Mouse (Mus musculus) cerebellum, adult (tissue): ENCODE results near the gene Grap2.

Source experiments
- ATAC-seq: cut with Nextera tagmentation; 2 replicates; pipeline ENCODE4 v1.9.2; 2017; ENCODE audit warnings: mild to moderate bottlenecking, moderate library complexity, mixed read lengths; ENCODE audit not compliant: insufficient number of reproducible peaks, low FRiP score, low TSS enrichment

Grap2 gene

GRCm38 (mm10) chr15:80572291-80572690, at the start of gene Grap2:
Grap2 (plus strand) TSS chr15:80572594.
- ATAC-seq: no peak

- no peak for ATAC-seq
Measured at GRCm38 (mm10) chr15:80529955-80530869, 42.2 kb upstream of the Grap2 start.

- no peak for ATAC-seq
Measured at GRCm38 (mm10) chr15:80531026-80531425, 41.4 kb upstream of the Grap2 start.

GRCm38 (mm10) chr15:80532281-80533072, 39.9 kb upstream of the Grap2 start:
- ATAC-seq: no peak

GRCm38 (mm10) chr15:80533274-80533673, 39.1 kb upstream of the Grap2 start:
- no peak for ATAC-seq

GRCm38 (mm10) chr15:80536051-80536450, 36.3 kb upstream of the Grap2 start:
- no peak for ATAC-seq

- ATAC-seq: no peak
Measured at GRCm38 (mm10) chr15:80538075-80538474, 34.3 kb upstream of the Grap2 start.

- no peak for ATAC-seq
Measured at GRCm38 (mm10) chr15:80538671-80539340, 33.6 kb upstream of the Grap2 start.

- no peak for ATAC-seq
Measured at GRCm38 (mm10) chr15:80544115-80544514, 28.3 kb upstream of the Grap2 start.

GRCm38 (mm10) chr15:80545430-80545829, 27.0 kb upstream of the Grap2 start:
- no peak for ATAC-seq

- ATAC-seq: no peak
Measured at GRCm38 (mm10) chr15:80554860-80555822, 17.3 kb upstream of the Grap2 start.

- no peak for ATAC-seq
Measured at GRCm38 (mm10) chr15:80556021-80556420, 16.4 kb upstream of the Grap2 start.

GRCm38 (mm10) chr15:80557745-80558144, 14.6 kb upstream of the Grap2 start:
- ATAC-seq: no peak

- no peak for ATAC-seq
Measured at GRCm38 (mm10) chr15:80559534-80559933, 12.9 kb upstream of the Grap2 start.

- ATAC-seq: no peak
Measured at GRCm38 (mm10) chr15:80559978-80560377, 12.4 kb upstream of the Grap2 start.

- ATAC-seq: no peak
Measured at GRCm38 (mm10) chr15:80560646-80561580, 11.5 kb upstream of the Grap2 start.

- no peak for ATAC-seq
Measured at GRCm38 (mm10) chr15:80562446-80562845, 9.9 kb upstream of the Grap2 start.

- no peak for ATAC-seq
Measured at GRCm38 (mm10) chr15:80563634-80564208, 8.7 kb upstream of the Grap2 start.
